Mouse (Mus musculus): Measurements from ENCODE around the gene Slc26a10. TPM values are rescaled to one million over a fixed set of nuclear protein-coding genes. Genes with fewer than 3 reads are reported as not detected.
"Not testable (repeated sequence)": the region's sequence is repeated elsewhere in the genome, so short reads cannot be mapped to it uniquely, and the experiment has no call there.

The Slc26a10 gene
- total RNA-seq, 4 experiments from 2014 or later, result 5.8 to 7.4 (median 6.9) TPM

- no peak for DNase-seq (ENCODE audit: low spot score in 2 of 2)
Measured at GRCm38 (mm10) chr10:127135118-127135836, 45.2 kb downstream of the Slc26a10 start.

- not testable (repeated sequence) for DNase-seq (ENCODE audit: low spot score in 2 of 2)
Measured at GRCm38 (mm10) chr10:127134394-127135035, 45.9 kb downstream of the Slc26a10 start.

DNA sequence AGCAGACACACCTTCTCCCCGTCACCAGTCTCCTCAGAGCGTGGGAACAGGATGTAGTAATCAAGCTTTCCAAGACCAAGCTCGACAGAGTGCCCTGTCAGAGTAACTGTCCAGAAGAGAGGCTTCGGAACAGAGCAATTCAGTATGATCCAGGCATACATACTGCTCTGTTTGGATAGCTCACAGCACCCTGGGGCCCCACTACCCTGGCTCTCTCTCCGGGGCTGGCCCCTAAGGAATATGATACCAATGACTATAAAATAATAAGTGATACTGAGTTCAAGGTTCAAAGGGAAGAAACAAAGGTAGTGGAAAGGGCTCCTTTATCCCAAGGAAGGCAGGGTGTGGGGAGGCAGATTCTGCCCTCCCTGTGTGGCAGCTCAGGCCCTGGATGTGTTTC is 48.0 kb downstream of the Slc26a10 start:
- DNase-seq (ENCODE audit: low spot score in 2 of 2), result no peak

GRCm38 (mm10) chr10:127129431-127129830 is 51.0 kb downstream of the Slc26a10 start:
- no peak for DNase-seq (ENCODE audit: low spot score in 2 of 2)

- no peak for DNase-seq (ENCODE audit: low spot score in 2 of 2)
Measured at GRCm38 (mm10) chr10:127127711-127128279, 52.6 kb downstream of the Slc26a10 start.

GRCm38 (mm10) chr10:127126579-127126978 is 53.9 kb downstream of the Slc26a10 start:
- no peak for DNase-seq (ENCODE audit: low spot score in 2 of 2)

DNA sequence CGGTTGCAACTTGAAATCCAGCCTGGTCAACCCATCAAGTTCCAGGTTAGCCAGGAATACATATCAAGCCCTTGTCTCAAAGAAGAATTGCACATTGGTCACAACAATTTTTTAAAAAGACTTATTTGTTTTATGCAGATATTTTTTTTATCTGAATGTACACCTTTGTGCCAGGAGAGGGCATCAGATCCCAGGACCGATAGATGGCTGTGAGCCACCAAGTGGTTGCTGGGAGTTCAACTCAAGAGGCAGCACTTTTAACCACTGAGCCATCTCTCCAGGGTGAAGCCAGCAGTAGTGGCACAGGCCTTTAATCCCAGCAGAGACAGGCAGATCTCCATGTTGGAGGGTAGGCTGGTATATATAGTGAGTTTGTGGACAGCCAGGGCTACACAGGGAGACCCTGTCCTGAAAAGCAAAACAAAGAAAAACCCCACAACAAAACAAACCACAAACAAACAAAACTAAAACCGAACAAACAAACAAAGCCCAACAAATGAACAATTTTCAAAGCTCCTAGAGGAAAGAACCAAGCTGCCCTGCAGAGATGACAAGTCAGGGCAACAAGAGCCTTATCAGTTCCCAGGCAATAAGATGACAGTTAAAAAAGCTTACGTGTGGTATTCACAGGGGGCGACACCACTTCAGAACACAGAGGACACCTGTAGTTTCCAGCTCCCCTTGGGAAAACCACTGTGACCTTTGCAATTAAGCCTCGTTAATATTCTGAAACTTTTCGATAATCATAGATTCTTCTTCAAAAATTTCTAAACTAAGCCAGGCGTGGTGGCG is 55.0 kb downstream of the Slc26a10 start:
- DNase-seq (ENCODE audit: low spot score in 2 of 2), result no peak

DNA sequence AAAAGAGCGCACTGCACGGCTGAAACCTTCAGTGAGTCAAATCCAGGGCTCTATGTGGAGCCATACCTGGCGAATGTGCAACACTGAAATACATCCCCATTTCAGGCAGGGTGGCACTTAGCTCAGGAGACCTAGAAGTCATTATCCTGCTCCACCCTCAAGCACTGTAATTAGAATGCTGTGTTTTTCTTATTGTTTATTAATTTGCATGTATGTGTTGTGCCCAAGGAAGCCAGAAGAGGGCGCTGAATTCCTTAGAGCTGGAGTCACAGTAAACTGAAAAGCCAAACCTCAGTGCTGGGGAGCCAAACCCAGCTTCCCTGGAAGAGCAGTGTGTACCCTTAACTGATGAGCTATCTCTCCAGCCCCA is 57.0 kb downstream of the Slc26a10 start:
- peak; percentile 60 for DNase-seq (ENCODE audit: low spot score in 2 of 2)

DNA sequence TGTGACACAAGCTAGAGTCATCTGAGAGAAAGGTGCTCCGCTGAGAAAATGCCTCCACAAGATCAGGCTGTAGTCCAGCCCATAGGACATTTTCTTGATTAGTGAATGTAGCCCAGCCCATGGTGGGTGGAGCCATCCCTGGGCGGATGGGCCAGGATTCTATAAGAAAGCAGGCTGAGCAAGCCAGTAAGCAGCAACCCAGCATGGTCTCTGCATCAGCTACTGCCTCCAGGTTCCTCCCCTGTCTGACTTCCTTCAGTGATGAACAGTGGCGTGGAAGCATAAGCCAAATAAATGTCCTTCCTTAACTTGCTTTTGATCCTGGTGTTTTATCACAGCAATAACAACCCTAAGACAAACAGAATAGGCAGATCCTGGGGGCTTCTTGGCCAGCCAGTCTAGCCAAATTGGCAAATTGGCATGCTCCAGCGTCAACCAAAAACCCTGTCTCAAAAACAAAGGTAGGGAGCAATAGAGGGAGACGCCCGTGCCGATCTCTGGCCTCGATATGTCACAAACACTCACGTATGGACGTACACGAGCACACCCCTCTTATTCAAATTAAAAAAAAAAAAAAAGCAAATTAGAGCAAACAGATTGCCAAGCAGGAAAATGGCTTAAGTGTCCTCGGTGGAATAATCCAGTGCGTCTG is 57.5 kb downstream of the Slc26a10 start:
- peak; percentile 41 to 58 for DNase-seq (ENCODE audit: low spot score in 2 of 2)

GRCm38 (mm10) chr10:127122018-127122417 is 58.4 kb downstream of the Slc26a10 start:
- no peak for DNase-seq (ENCODE audit: low spot score in 2 of 2)

Other genes starting within 250 kb of the Slc26a10 start
- gene Ctdsp2, start 201.9 kb downstream of the Slc26a10 start, total RNA-seq (2022), result 10 to 100 TPM; 74.8 to 83.4 (median 82.5) TPM
- under 1 TPM; 0.13 to 0.21 (median 0.17) TPM for gene Avil, start 179.9 kb downstream of the Slc26a10 start, total RNA-seq (2022)
- 10 to 100 TPM; 22.8 to 36.1 (median 30.0) TPM for gene Tsfm, start 149.8 kb downstream of the Slc26a10 start, total RNA-seq (2022)
- 10 to 100 TPM; 10.4 to 11.8 (median 11.2) TPM for gene Mettl1, start 139.2 kb downstream of the Slc26a10 start, total RNA-seq (2022)
- under 1 TPM in 3 of 4 experiments, not detected in 1; 0.11 to 0.30 (median 0.14) TPM for gene Eef1akmt3, start 139.1 kb downstream of the Slc26a10 start, total RNA-seq (2022)
- under 1 TPM; 0.30 to 0.46 (median 0.41) TPM for gene Cyp27b1, start 132.4 kb downstream of the Slc26a10 start, total RNA-seq (2022)
- gene March9, start 120.5 kb downstream of the Slc26a10 start, total RNA-seq (2022), result 10 to 100 TPM; 19.8 to 21.5 (median 21.2) TPM
- 10 to 100 TPM; 79.8 to 91.4 (median 85.4) TPM for gene Cdk4, start 117.1 kb downstream of the Slc26a10 start, total RNA-seq (2022)
- gene Tspan31, start 110.4 kb downstream of the Slc26a10 start, total RNA-seq (2022), result 10 to 100 TPM; 60.9 to 63.2 (median 62.1) TPM
- gene Agap2, start 105.4 kb downstream of the Slc26a10 start, total RNA-seq (2022), result 100 to 1,000 TPM; 595 to 685 (median 631) TPM
- gene Os9, start 59.5 kb downstream of the Slc26a10 start, total RNA-seq (2022), result 100 to 1,000 TPM; 112 to 130 (median 122) TPM
- 100 to 1,000 TPM; 105 to 118 (median 112) TPM for gene B4galnt1, start 15.4 kb downstream of the Slc26a10 start, total RNA-seq (2022)
- gene Arhgef25, start 9.4 kb upstream of the Slc26a10 start, total RNA-seq (2022), result 100 to 1,000 TPM; 153 to 178 (median 174) TPM
- 100 to 1,000 TPM; 211 to 218 (median 216) TPM for gene Dtx3, start 15.1 kb upstream of the Slc26a10 start, total RNA-seq (2022)
- gene Pip4k2c, start 30.9 kb upstream of the Slc26a10 start, total RNA-seq (2022), result 100 to 1,000 TPM; 104 to 112 (median 106) TPM
- gene Kif5a, start 82.7 kb upstream of the Slc26a10 start, total RNA-seq (2022), result 1,000 to 10,000 TPM; 1,113 to 1,308 (median 1,238) TPM
- 100 to 1,000 TPM; 254 to 263 (median 254) TPM for gene Dctn2, start 85.7 kb upstream of the Slc26a10 start, total RNA-seq (2022)
- 10 to 100 TPM; 32.5 to 53.7 (median 44.4) TPM for gene Mbd6, start 108.4 kb upstream of the Slc26a10 start, total RNA-seq (2022)
- 10 to 100 TPM; 54.2 to 61.3 (median 56.8) TPM for gene Mars, start 131.1 kb upstream of the Slc26a10 start, total RNA-seq (2022)
- 1 to 10 TPM in 2 of 4 experiments, under 1 TPM in 2; 0.74 to 2.6 (median 1.6) TPM for gene Arhgap9, start 141.3 kb upstream of the Slc26a10 start, total RNA-seq (2022)
- 1 to 10 TPM; 2.9 to 5.4 (median 3.2) TPM for gene Gli1, start 161.3 kb upstream of the Slc26a10 start, total RNA-seq (2022)
- gene Inhbe, start 173.8 kb upstream of the Slc26a10 start, total RNA-seq (2022), result under 1 TPM; 0.09 to 0.18 (median 0.16) TPM
- not detected for gene Inhbc, start 189.8 kb upstream of the Slc26a10 start, total RNA-seq (2022)
- 100 to 1,000 TPM; 247 to 279 (median 255) TPM for gene R3hdm2, start 199.7 kb upstream of the Slc26a10 start, total RNA-seq (2022)